Mouse (Mus musculus) R1 (cell line): ENCODE data around the gene Msh4.
"Not testable (repeated sequence)": the region's sequence is repeated elsewhere in the genome, so short reads cannot be mapped to it uniquely, and the experiment has no call there.

Experiments used
- DNase-seq: peaks from one replicate; pipeline ENCODE4 v3.0.0-alpha.2; 2018; ENCODE audit warnings: low read depth, low spot score

Msh4 gene

DNA sequence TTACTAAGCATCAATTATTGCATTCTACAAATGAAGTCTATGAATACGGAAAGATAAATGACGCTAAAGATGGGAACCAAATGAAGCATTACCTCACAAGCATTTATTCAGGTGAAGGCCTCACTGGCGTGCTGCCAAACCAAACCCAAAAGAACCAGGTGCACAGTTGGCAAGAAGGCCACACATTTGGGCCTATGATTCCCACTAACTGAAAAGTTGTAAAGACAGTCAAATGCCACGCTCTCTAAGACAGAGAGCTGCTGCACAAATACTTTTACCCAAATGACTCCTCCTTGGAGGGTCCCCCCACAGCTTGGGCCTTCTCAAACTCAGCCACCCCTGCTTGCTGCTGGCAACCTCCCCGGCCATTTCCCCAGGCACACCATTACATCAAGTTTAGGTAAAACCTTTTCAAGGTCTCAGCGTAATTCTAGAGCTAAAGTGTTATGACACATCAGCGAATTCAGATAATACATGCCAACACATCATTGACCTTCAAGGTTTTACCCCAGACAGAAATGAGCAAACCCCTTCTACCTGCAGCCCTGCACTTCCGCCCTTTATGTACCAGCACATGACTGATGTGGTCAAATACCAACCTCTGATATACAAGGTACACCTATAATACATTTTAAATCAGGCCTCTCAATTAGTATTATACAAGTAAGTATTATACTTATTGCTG lies 5.4 kb upstream of the Msh4 start:
- peak; percentile 33 for DNase-seq

- DNase-seq, result peak; percentile 21
These were observed 4.6 kb upstream of the Msh4 start for GRCm38 (mm10) chr3:153910489-153910888.

GRCm38 (mm10) chr3:153908919-153909318 lies 3.0 kb upstream of the Msh4 start:
- DNase-seq, result no peak

DNA sequence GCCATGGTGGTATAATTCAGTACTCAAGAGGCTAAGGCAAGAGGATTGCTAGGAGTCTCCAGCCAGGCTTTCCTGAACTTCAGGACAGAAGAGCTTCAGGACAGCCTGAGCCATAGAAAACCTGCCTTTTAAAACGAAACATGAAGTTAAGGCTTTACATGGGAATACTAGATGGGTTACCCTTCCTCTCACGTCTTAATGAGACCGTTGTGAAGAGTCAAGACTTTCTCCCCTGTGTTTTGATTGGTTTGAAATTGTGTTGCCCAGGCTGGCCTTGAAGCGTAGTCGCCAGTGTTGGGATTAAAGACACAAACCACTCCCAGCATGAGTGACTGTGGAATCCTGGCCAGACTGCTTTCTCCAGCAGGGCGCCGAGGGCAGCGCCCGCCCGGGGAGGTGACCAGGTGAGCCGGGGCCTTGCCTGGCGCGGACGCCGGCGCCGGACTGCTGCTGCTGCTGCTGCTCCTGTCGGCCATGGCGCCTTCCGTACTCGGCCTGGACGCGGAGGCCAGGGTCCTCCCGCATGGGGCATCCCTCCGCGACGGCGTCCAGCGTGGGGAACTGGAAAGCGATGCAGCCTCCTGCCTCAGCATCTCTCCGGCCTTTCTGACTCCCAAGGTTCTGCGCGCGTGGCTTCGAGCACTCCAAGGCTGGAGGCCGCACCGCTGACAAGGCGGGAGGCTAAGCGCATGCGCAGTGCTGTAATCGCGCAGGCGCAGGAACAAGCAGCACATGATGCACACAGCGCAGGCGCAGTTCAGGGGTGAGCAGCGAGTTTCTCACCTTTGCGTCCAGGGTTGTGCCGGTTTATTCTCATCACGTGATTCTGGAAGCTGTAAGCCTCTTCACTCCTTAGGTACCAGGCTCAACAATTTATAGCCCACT lies 445 bp downstream of the Msh4 start:
- DNase-seq, result peak; percentile 97

GRCm38 (mm10) chr3:153904586-153904985 lies 1.4 kb downstream of the Msh4 start:
- DNase-seq, result peak; percentile 85

GRCm38 (mm10) chr3:153902595-153902994 lies 3.3 kb downstream of the Msh4 start:
- no peak for DNase-seq

- DNase-seq, result no peak
These were observed 4.0 kb downstream of the Msh4 start for GRCm38 (mm10) chr3:153901904-153902303.

- DNase-seq, result no peak
These were observed 8.7 kb downstream of the Msh4 start for GRCm38 (mm10) chr3:153897216-153897615.

- DNase-seq, result no peak
These were observed 10.5 kb downstream of the Msh4 start for GRCm38 (mm10) chr3:153895454-153895853.

- DNase-seq, result no peak
These were observed 16.7 kb downstream of the Msh4 start for GRCm38 (mm10) chr3:153889188-153889781.

DNA sequence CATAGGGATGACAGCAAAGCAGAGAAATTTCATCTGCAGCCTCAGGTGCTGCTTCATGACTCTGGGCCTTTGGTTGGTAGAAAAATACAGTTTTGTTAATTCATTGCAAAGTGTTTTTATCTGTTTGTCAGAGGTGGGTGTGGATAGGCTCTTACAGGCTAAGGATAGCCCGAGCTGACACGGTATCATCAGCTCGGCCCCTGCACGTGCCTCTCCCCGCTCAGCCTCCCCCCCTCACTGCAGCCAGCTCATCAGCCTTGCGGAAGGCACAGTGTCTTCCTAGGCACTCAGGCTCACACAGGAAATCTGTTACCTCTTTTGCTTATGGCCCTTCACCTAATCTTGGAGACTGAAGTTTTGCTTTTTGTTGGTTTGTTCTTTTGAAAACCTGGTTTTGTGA lies 17.8 kb downstream of the Msh4 start:
- DNase-seq, result no peak

- DNase-seq, result no peak
These were observed 19.6 kb downstream of the Msh4 start for GRCm38 (mm10) chr3:153886296-153886695.

- DNase-seq, result no peak
These were observed 34.5 kb downstream of the Msh4 start for GRCm38 (mm10) chr3:153871396-153871795.

DNA sequence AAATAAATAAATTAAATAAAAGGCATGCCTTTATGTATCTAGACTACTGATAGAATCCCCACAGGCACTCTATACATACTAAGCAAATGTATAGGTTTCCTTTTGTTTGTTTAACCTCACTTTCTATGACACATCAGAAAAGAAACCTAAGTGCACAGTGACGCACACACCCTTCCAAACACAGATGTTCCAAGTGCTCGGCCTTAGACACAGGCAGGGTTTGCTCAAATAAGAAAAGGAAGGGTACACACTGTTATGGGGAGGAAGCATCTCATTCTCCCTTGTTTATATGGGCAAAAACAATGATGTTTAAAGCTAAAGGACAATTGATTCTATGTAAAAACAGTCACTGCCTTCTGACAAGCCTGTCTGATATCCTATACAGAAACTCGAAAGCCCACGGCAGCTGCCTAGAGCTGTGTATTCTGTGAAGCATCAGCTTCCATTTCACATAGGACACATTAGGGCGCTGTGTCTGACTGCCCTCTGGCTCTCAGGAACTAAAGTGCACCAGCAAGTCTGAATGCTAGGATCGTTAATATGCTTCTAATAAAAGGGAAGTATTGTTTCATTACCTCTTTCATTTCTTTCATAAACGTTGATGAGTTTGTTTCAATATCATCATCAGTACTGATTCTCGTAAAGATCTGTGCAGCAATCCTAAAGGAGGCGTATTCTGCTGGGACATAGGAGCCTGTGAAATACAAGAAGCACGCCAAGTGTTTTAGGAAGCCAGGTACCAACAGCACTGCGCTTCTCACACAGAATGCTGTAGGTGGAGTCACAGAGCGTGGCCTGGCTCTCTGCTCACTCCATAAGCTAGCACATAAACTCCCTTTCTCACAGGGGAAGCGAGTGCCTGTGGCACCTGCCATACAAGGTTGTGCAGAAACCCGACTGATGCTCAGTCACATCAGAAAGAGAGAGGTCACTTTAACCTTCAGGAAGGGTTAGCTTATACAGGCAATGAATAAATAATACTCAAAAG lies 38.5 kb downstream of the Msh4 start:
- no peak for DNase-seq

GRCm38 (mm10) chr3:153864636-153865429 lies 41.1 kb downstream of the Msh4 start:
- no peak for DNase-seq

DNA sequence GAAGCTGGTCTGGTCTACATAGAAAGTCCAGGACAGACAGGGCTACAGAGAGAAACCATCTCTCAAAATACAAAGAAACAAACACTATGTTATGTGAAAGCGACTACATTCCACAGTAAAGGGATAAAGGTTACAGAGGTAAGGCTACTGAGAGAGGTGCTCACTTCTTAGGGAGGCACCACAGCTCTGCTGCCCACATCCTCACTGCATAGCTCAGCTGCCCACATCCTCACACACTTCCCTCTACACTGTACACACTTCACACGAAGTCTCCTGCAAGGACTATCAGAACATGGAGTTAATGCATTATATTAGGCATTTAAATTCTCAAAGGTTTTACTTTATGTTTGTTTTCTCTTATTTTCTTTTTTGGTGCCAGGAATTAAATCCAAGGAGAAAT lies 42.1 kb downstream of the Msh4 start:
- no peak for DNase-seq

DNA sequence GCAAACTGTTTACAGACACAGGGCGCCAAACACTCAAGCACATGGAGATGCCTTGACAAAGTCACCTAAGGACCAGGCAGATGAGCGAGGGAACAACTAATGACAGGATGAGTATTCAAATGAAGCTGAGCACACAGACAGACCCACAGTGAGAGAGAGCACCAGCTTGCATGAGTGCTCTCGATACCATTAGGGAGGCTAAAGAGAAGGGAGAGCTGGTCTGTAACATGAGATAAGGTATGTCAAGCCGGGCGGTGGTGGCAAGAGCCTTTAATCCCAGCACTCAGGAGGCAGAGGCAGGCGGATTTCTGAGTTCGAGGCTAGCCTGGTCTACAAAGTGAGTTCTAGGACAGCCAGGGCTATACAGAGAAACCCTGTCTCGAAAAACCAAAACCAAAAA lies 45.5 kb downstream of the Msh4 start:
- DNase-seq, result not testable (repeated sequence)

GRCm38 (mm10) chr3:153858350-153859001 lies 47.5 kb downstream of the Msh4 start:
- DNase-seq, result no peak

DNA sequence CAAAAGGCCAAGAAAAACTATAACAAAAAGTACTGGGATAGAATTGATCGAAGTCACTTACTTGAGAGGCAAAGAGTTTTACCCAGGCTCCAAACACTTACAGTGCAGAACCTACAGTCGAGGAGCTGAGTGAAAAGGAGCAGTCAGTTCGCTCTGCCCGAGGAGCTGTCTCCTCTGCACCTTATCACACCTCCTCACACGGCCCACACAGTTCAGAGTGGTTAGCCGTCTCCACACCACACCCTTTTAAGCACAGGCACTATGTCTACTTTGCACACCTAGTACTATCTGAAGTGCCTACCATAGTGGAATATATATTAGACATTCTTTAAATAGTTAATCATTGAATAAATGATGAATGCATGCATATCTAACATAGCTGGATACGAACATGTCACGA lies 53.7 kb downstream of the Msh4 start:
- DNase-seq, result no peak

- DNase-seq, result no peak
These were observed 55.2 kb downstream of the Msh4 start for GRCm38 (mm10) chr3:153850759-153851158.
